Mouse (Mus musculus) CH12.LX (cell line): ENCODE data around the gene Pde4d. TPM values are rescaled to one million over a fixed set of nuclear protein-coding genes. Genes with fewer than 3 reads are reported as not detected.

Experiments used
- DNase-seq: peaks from one replicate; pipeline ENCODE4 v3.0.0-alpha.2; 2013; ENCODE audit errors: extremely low read depth
- H3K27ac ChIP-seq: 2 replicates; pipeline ENCODE4 v1.5.1; 2012; ENCODE audit warnings: low read depth, mild to moderate bottlenecking, control low read depth, moderate library complexity; ENCODE audit not compliant: insufficient read depth
- H3K27me3 ChIP-seq: replicated peaks from 2 replicates; pipeline ENCODE3; 2012; ENCODE audit warnings: inconsistent platforms
- H3K36me3 ChIP-seq, 2 experiments: replicated peaks in 1 of 2; 2 replicates each; pipeline versions ENCODE3 to v1.6.1; 2012; ENCODE audit warnings: inconsistent platforms in 1 of 2, low read length in 1 of 2, mild to moderate bottlenecking in 1 of 2, mixed read lengths in 1 of 2, moderate library complexity in 1 of 2; ENCODE audit not compliant: control insufficient read depth in 1 of 2, insufficient read depth in 1 of 2
- H3K4me1 ChIP-seq, 2 experiments: 2 replicates each; pipeline ENCODE4 v1.6.1; 2012; ENCODE audit warnings: inconsistent platforms in 1 of 2, moderate library complexity in 1 of 2; ENCODE audit not compliant: insufficient read depth in 2 of 2, control insufficient read depth in 1 of 2
- H3K4me2 ChIP-seq: 2 replicates; pipeline ENCODE4 v1.6.1; 2012; ENCODE audit warnings: low read depth, mild to moderate bottlenecking, control low read depth; ENCODE audit not compliant: poor library complexity, insufficient read depth, severe bottlenecking
- H3K4me3 ChIP-seq, 3 experiments: fragments of 150-350 bp in 1 of 3; sonication (generic) in 1 of 3; replicated peaks in 1 of 3; 2 replicates each; pipeline versions ENCODE3 to v1.5.1; 2011 to 2012; ENCODE audit warnings: low read depth in 2 of 3, low read length in 2 of 3, mild to moderate bottlenecking in 2 of 3, moderate library complexity in 2 of 3, control low read depth in 1 of 3, improper control_type of control experiment in 1 of 3, inconsistent platforms in 1 of 3, mixed read lengths in 1 of 3; ENCODE audit not compliant: poor library complexity in 1 of 3
- H3K79me2 ChIP-seq: replicated peaks from 2 replicates; pipeline ENCODE4 v1.6.1; 2012; ENCODE audit warnings: mild to moderate bottlenecking, moderate library complexity; ENCODE audit not compliant: control insufficient read depth, poor library complexity, insufficient read depth, severe bottlenecking; ENCODE audit errors: extremely low read depth
- H3K9ac ChIP-seq: 2 replicates; pipeline ENCODE4 v1.6.1; 2012; ENCODE audit warnings: low read depth, mild to moderate bottlenecking, control low read depth, moderate library complexity; ENCODE audit not compliant: insufficient read depth
- H3K9me3 ChIP-seq: replicated peaks from 2 replicates; pipeline ENCODE3; 2012; ENCODE audit warnings: low read length, inconsistent platforms, mixed read lengths
- BHLHE40 ChIP-seq: IDR thresholded peaks from 2 replicates; pipeline ENCODE4 v1.6.1; 2011; ENCODE audit warnings: mild to moderate bottlenecking, low read depth, low read length, improper control_type of control experiment
- CHD1 ChIP-seq: IDR thresholded peaks from 2 replicates; pipeline ENCODE4 v1.6.1; 2012; ENCODE audit warnings: low read depth, low read length, improper control_type of control experiment, inconsistent platforms
- CTCF ChIP-seq, 2 experiments: IDR thresholded peaks in 1 of 2; conservative IDR thresholded peaks in 1 of 2; 2 replicates each; pipeline ENCODE4 v1.5.1; 2011 to 2012; ENCODE audit warnings: low read depth in 2 of 2, low read length in 2 of 2, improper control_type of control experiment in 1 of 2, inconsistent platforms in 1 of 2, mild to moderate bottlenecking in 1 of 2, moderate library complexity in 1 of 2
- E2F4 ChIP-seq: IDR thresholded peaks from 2 replicates; pipeline ENCODE4 v1.6.1; 2011; ENCODE audit warnings: low read depth, low read length, improper control_type of control experiment; ENCODE audit not compliant: insufficient replicate concordance
- EP300 ChIP-seq: IDR thresholded peaks from 2 replicates; pipeline ENCODE4 v1.6.1; 2011; ENCODE audit warnings: low read length, improper control_type of control experiment
- GABPA ChIP-seq: IDR thresholded peaks from 2 replicates; pipeline ENCODE4 v1.6.1; 2012; ENCODE audit warnings: low read depth, low read length, improper control_type of control experiment, inconsistent platforms; ENCODE audit not compliant: insufficient replicate concordance
- IRF4 ChIP-seq: IDR thresholded peaks from 2 replicates; pipeline ENCODE4 v1.6.1; 2014; ENCODE audit warnings: low read depth, mild to moderate bottlenecking, inconsistent platforms, low read length, improper control_type of control experiment
- JUND ChIP-seq: conservative IDR thresholded peaks from 2 replicates; pipeline ENCODE4 v1.6.1; 2011; ENCODE audit warnings: low read depth, low read length, improper control_type of control experiment
- KAT2A ChIP-seq: IDR thresholded peaks from 2 replicates; pipeline ENCODE4 v1.6.1; 2012; ENCODE audit warnings: low read length, improper control_type of control experiment, inconsistent platforms; ENCODE audit not compliant: insufficient replicate concordance
- MAFK ChIP-seq: IDR thresholded peaks from 2 replicates; pipeline ENCODE4 v1.6.1; 2011; ENCODE audit warnings: low read length, improper control_type of control experiment; ENCODE audit not compliant: insufficient replicate concordance
- MAX ChIP-seq: IDR thresholded peaks from 2 replicates; pipeline ENCODE4 v1.6.1; 2011; ENCODE audit warnings: low read length, improper control_type of control experiment
- MAZ ChIP-seq: IDR thresholded peaks from 2 replicates; pipeline ENCODE4 v1.6.1; 2012; ENCODE audit warnings: low read depth, mild to moderate bottlenecking, inconsistent platforms, low read length, improper control_type of control experiment, moderate library complexity
- MXI1 ChIP-seq: IDR thresholded peaks from 2 replicates; pipeline ENCODE4 v1.6.1; 2011; ENCODE audit warnings: mild to moderate bottlenecking, low read depth, low read length, improper control_type of control experiment
- NRF1 ChIP-seq: IDR thresholded peaks from 2 replicates; pipeline ENCODE4 v1.6.1; 2014; ENCODE audit warnings: low read depth, mild to moderate bottlenecking, inconsistent platforms, low read length, improper control_type of control experiment, moderate library complexity
- PAX5 ChIP-seq: IDR thresholded peaks from 2 replicates; pipeline ENCODE4 v1.6.1; 2012; ENCODE audit warnings: low read length, inconsistent platforms, mixed read lengths
- RAD21 ChIP-seq: IDR thresholded peaks from 2 replicates; pipeline ENCODE4 v1.6.1; 2011; ENCODE audit warnings: low read depth, mild to moderate bottlenecking, low read length, improper control_type of control experiment, moderate library complexity
- RCOR1 ChIP-seq: conservative IDR thresholded peaks from 2 replicates; pipeline ENCODE4 v1.6.1; 2012; ENCODE audit warnings: low read depth, mild to moderate bottlenecking, inconsistent platforms, low read length, improper control_type of control experiment
- SIN3A ChIP-seq: IDR thresholded peaks from 2 replicates; pipeline ENCODE4 v1.6.1; 2012; ENCODE audit warnings: low read length, improper control_type of control experiment, inconsistent platforms
- TCF12 ChIP-seq: IDR thresholded peaks from 2 replicates; pipeline ENCODE4 v1.6.1; 2014; ENCODE audit warnings: low read depth, mild to moderate bottlenecking, inconsistent platforms, low read length, improper control_type of control experiment
- USF1 ChIP-seq: IDR thresholded peaks from 2 replicates; pipeline ENCODE4 v1.6.1; 2014; ENCODE audit warnings: low read depth, mild to moderate bottlenecking, inconsistent platforms, low read length, improper control_type of control experiment
- USF2 ChIP-seq: conservative IDR thresholded peaks from 2 replicates; pipeline ENCODE4 v1.6.1; 2011; ENCODE audit warnings: low read depth, low read length, improper control_type of control experiment
- ZNF384 ChIP-seq: IDR thresholded peaks from 2 replicates; pipeline ENCODE4 v1.6.1; 2012; ENCODE audit warnings: low read depth, low read length, improper control_type of control experiment, inconsistent platforms
- dilution Hi-C: fragments of 300-500 bp; cut with MboI; formaldehyde crosslinking; loops from 2 replicates; pipeline ENCODE4 v1.14.3; 2020; ENCODE audit warnings: low sequenced_read_pairs; ENCODE audit not compliant: extremely low pct_unique_long_range_greater_than_20kb, extremely low pct_ligation_motif_present
- in situ Hi-C: fragments of 300-500 bp; cut with MboI; formaldehyde crosslinking; loops from 3 replicates; pipeline ENCODE4 v1.14.3; 2019; ENCODE audit warnings: low sequenced_read_pairs, low pct_ligation_motif_present, low pct_unique_long_range_greater_than_20kb, mixed read lengths
- polyA plus RNA-seq: library from polyadenylated mRNA; unstranded; fragments of >175 nt; gene quantifications from 2 replicates; pipeline ENCODE4 v1.2.1, GENCODE M21; 2012; ENCODE audit warnings: low read depth; ENCODE audit not compliant: insufficient read length
- total RNA-seq, 2 experiments: library from RNA; depleted of rRNA; stranded (reverse); fragments of 300-350 nt in 1 of 2; fragments of >200 nt in 1 of 2; gene quantifications; 2 replicates each; pipeline ENCODE4 v1.2.3; 2012 to 2014

Pde4d gene
- total and polyA plus RNA-seq, 3 experiments, result not detected

DNA sequence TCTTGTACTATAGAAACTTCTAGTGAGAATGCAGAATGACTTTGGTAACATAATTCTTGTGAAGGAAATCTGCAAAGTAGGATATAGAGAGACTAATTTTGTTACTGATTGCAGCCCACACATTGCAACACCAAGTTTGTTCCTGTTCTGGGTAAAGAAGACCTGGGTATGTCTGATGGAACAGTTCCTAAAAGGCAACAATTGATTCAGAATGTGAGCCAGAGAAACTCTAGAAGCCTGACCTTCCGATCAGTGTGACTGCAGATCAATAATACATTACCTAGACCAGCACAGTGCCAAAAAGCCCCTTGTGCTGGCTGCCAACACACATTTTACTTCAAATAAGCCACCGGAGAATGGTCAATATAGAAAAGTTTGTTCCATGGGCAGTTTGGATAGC is 930.4 kb downstream of the Pde4d start:
- H3K79me2 ChIP-seq, result no peaks in the 10 kb centered on the region
- TF ChIP-seq EP300 (no peak), CTCF (conservative IDR thresholded peaks at IDR 0.05 in 1 of 2, IDR thresholded peaks at IDR 0.05 in 1 of 2; ENCODE audit: low read depth in 2 of 2, low read length in 2 of 2) (no peak), USF1 (no peak), ZNF384 (no peak)
- TF ChIP-seq, all 38 proteins: peak for 0
- dilution Hi-C loops, result no loop called here
- H3K27ac ChIP-seq, result no peak overlapping the region
- H3K9me3 ChIP-seq, result peaks cover 15% of the 10 kb centered on the region
- DNase-seq, result no peak
- H3K27me3 ChIP-seq, result no peaks in the 10 kb centered on the region
- no peak overlapping the region for H3K4me3 ChIP-seq
- no peaks in the 10 kb centered on the region for H3K4me1 ChIP-seq
- H3K4me2 ChIP-seq, result no peak overlapping the region
- in situ Hi-C loops, result no loop called here
- no peaks in the 10 kb centered on the region for H3K36me3 ChIP-seq
- no peak overlapping the region for H3K9ac ChIP-seq

DNA sequence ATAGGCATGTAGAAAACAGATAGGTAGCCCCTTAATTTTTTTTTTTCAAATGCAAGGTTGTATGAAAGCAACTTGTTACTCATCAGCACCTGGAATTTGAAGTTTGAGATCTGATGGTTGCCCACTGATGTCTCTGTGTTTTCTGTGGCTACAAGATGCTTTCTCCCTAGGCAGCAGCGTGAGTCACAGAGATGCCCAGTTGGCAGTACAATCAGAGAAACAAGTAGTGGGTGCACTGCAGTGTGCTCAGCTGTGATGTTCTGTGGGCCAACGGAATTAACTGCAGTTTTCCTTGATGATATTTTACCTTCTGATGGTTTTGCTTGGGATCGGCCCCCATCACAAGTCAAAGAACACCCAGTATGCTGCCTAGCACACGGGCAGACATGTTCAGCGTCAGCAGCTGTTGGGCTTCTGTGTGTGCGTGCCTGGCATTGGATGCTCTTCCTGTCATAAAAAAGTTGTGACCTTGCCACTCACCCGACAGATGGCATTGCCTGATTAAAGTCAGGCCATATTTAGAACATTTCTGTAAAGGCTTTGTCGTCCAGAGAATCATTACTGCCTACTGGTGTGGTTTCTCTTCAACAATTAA is 939.0 kb downstream of the Pde4d start:
- H3K4me2 ChIP-seq, result no peak overlapping the region

DNA sequence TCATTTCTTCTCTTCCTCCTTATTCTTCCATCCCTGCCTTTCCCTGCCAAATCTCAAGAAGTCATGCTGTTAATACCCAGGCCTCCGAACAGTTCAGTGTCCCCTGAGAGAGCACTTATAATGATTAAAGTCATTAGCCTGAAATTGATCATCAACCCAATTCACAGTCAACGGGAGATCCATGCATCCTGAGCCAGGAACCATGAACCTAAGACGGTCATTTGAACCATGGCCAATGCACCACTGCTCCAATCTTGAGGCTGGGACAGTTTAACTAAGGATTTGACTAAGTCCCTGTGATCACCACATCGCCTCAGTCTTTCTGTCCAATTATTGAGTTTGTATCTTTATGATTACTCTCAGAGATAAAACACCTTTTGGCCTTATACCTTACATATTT is 952.6 kb downstream of the Pde4d start:
- no peak for DNase-seq
- H3K27me3 ChIP-seq, result no peaks in the 10 kb centered on the region
- H3K9me3 ChIP-seq, result peaks cover 30% of the 10 kb centered on the region
- H3K27ac ChIP-seq, result no peak overlapping the region
- H3K4me1 ChIP-seq, result no peaks in the 10 kb centered on the region
- H3K36me3 ChIP-seq, result no peaks in the 10 kb centered on the region
- no peak overlapping the region for H3K4me3 ChIP-seq
- in situ Hi-C loops, result no loop called here
- H3K79me2 ChIP-seq, result no peaks in the 10 kb centered on the region
- H3K4me2 ChIP-seq, result no peak overlapping the region
- H3K9ac ChIP-seq, result no peak overlapping the region
- dilution Hi-C loops, result no loop called here
- TF ChIP-seq MAX (no peak), CHD1 (no peak), TCF12 (no peak), MAZ (no peak)
- TF ChIP-seq, all 38 proteins: peak for 0

More for the DNA sequence above, 939.0 kb downstream of the Pde4d start:
- dilution Hi-C loops, result no loop called here
- Histone ChIP-seq H3K4me3 (no peak overlapping the region), H3K36me3 (no peaks in the 10 kb centered on the region), H3K27me3 (no peaks in the 10 kb centered on the region), H3K4me1 (no peaks in the 10 kb centered on the region), H3K27ac (no peak overlapping the region), H3K9ac (no peak overlapping the region), H3K9me3 (peaks cover 8% of the 10 kb centered on the region), H3K79me2 (no peaks in the 10 kb centered on the region)
- DNase-seq, result no peak
- TF ChIP-seq ZNF384 (no peak), RCOR1 (no peak), E2F4 (no peak), MAX (no peak), GABPA (no peak), SIN3A (no peak), PAX5 (no peak), BHLHE40 (no peak), TCF12 (no peak), MXI1 (no peak), RAD21 (no peak), NRF1 (no peak), MAFK (no peak), USF2 (no peak), CHD1 (no peak), IRF4 (no peak), KAT2A (no peak), JUND (no peak), EP300 (no peak)
- in situ Hi-C loops, result no loop called here
